Mouse (Mus musculus) kidney, adult 2 months (tissue): ENCODE data around the gene Cic.

Experiments used
- CTCF ChIP-seq: fragments of 200-500 bp; conservative IDR thresholded peaks from 2 replicates; pipeline ENCODE4 v1.5.1; 2011; ENCODE audit warnings: low read depth, mild to moderate bottlenecking, control low read depth, low read length, moderate library complexity, mixed read lengths; ENCODE audit not compliant: insufficient read depth, insufficient read length
- POLR2A ChIP-seq: fragments of 200-500 bp; IDR thresholded peaks from one replicate; pipeline ENCODE4 v1.6.1; 2011; ENCODE audit warnings: low read depth, low read length, control low read depth

DNA sequence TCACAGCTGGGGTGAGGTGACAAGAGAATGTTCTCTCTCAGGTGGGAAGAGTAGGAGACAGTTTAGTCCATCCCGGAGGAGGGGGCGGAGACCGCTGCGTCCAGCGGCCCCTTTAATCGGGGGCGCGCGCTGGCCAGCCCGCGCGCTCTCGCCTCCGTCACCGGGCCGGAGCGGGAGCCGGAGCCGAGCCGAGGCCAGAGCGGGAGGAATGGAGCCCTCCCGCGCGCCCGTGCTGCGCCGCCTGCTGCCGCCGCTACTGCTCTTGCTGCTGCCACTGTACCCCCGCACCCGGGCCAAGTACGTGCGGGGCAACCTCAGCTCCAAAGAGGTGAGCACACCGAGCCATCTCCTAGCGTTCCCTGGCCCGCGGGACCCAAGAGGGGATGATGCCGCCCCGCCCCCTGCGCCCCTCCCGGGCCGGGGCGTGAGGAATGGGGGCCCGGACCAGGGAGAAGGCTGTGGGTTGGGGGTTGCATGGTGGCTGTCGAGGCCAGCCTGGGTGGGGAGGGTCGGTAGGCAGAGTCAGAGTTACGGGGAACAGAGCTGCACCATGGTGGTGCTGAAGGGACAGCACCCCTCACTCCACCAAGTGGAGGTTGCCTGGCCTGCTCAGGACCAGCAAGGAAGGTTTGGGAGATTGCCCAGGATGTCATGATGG, 38.6 kb downstream of the Cic start, which contains the start of gene Tmem145:
- TF ChIP-seq CTCF (no peak), POLR2A (no peak)
